Mouse (Mus musculus): Measurements from ENCODE around the gene Lmf1.

DNA sequence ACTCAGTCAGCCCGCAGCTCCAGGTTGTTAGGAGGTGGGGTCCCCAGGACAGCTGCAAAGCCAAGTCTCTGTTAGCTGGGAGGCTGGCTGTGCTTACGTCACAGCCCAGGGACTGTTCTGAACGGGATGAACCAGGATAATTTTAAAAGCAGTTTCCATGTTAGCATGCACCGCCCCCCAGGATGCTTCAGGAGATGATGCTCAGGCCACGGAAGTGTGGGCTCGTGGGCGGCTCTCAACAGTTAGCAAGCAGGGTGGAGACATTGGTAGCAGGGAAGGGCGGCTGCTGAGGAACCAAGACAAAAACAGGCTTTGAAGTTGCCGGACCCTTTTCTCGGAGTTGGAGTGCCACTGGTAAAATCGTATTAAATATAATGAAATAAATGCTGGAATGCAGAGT lies 45.0 kb downstream of the Lmf1 start:
- no peak for TF ChIP-seq CTCF (conservative IDR thresholded peaks at IDR 0.05; ENCODE audit: low read length)
- TF ChIP-seq POU5F1 (IDR thresholded peaks at IDR 0.05; ENCODE audit: borderline replicate concordance, low read length): no peak
- TF ChIP-seq NANOG (IDR thresholded peaks at IDR 0.05; ENCODE audit: borderline replicate concordance, low read length): no peak

All from E14TG2a.4 (cell line).